Mouse (Mus musculus): ENCODE data around the gene Olfr472. TPM values are rescaled to one million over a fixed set of nuclear protein-coding genes. Genes with fewer than 3 reads are reported as not detected.

Olfr472 gene
- not detected in 2 replicates for polyA plus RNA-seq (2012; rRNA removed)

GRCm38 (mm10) chr7:107897602-107898001, at the start of gene Olfr472:
TSS of gene Olfr472 (plus strand) at chr7:107897902.

GRCm38 (mm10) chr7:107930146-107930545, 32.4 kb downstream of the Olfr472 start, which contains the start of gene Olfr473:
TSS of gene Olfr473 (plus strand) at chr7:107930446.

GRCm38 (mm10) chr7:107954343-107954742, 56.6 kb downstream of the Olfr472 start, which contains the start of gene Olfr474:
TSS of gene Olfr474 (plus strand) at chr7:107954643.

Other genes starting within 250 kb of the Olfr472 start
- 0.02 TPM in 1 of 2 replicates, not detected in the other for gene Cyb5r2, start 139.9 kb upstream of the Olfr472 start, polyA plus RNA-seq (2012; rRNA removed)
- not detected in 2 replicates for gene Ovch2, start 96.7 kb upstream of the Olfr472 start, polyA plus RNA-seq (2012; rRNA removed)
- gene Olfr467, start 85.6 kb upstream of the Olfr472 start, polyA plus RNA-seq (2012; rRNA removed) = not detected in 2 replicates
- gene Olfr469, start 72.4 kb upstream of the Olfr472 start, polyA plus RNA-seq (2012; rRNA removed) = not detected in 2 replicates
- not detected in 2 replicates for gene Olfr470, start 50.4 kb upstream of the Olfr472 start, polyA plus RNA-seq (2012; rRNA removed)
- not detected in 2 replicates for gene Olfr473, start 32.5 kb downstream of the Olfr472 start, polyA plus RNA-seq (2012; rRNA removed)
- gene Olfr474, start 56.7 kb downstream of the Olfr472 start, polyA plus RNA-seq (2012; rRNA removed) = not detected in 2 replicates
- gene Olfr476, start 66.9 kb downstream of the Olfr472 start, polyA plus RNA-seq (2012; rRNA removed) = not detected in 2 replicates
- not detected in 2 replicates for gene Olfr477, start 88.8 kb downstream of the Olfr472 start, polyA plus RNA-seq (2012; rRNA removed)
- gene Olfr478, start 136.1 kb downstream of the Olfr472 start, polyA plus RNA-seq (2012; rRNA removed) = not detected in 2 replicates
- gene Olfr479, start 152.8 kb downstream of the Olfr472 start, polyA plus RNA-seq (2012; rRNA removed) = not detected in 2 replicates
- gene Olfr480, start 169.4 kb downstream of the Olfr472 start, polyA plus RNA-seq (2012; rRNA removed) = not detected in 2 replicates
- not detected in 2 replicates for gene Olfr481, start 182.0 kb downstream of the Olfr472 start, polyA plus RNA-seq (2012; rRNA removed)
- 0.01 TPM in 1 of 2 replicates, not detected in the other for gene Olfr482, start 199.7 kb downstream of the Olfr472 start, polyA plus RNA-seq (2012; rRNA removed)
- gene Olfr483, start 202.9 kb downstream of the Olfr472 start, polyA plus RNA-seq (2012; rRNA removed) = not detected in 2 replicates
- gene Olfr484, start 229.5 kb downstream of the Olfr472 start, polyA plus RNA-seq (2012; rRNA removed) = not detected in 2 replicates